Mouse (Mus musculus): ENCODE measurements around the gene Vwf. TPM values are rescaled to one million over a fixed set of nuclear protein-coding genes. Genes with fewer than 3 reads are reported as not detected.

Gene Vwf
- total and polyA plus RNA-seq, 2 experiments, result 4.9 to 9.0 TPM

DNA sequence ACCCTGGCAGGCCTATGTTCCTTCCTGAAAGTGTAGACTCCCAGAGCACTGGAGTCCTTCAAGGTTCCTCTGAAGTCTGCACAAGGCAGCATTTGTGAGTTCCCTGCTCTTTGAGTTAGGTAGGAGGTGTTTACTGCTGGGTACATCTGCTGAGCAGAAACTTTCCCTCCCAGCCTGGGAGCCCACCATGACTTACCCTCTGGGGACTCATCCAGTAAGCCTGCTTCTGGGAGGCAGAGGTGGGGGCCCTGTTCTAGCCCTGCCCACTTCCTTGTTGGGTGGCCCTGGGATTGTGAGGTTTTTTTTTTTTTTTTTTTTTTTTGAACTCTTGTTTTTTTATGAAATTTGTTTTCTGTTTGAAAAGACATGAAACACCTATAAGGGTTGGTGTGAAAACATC lies 35.9 kb upstream of the Vwf start:
- Histone ChIP-seq H3K4me3 (ENCODE audit: insufficient read depth, low read depth, low read length) (no peak overlapping the region), H3K79me2 (ENCODE audit: control insufficient read depth, insufficient read depth, low read length) (no peaks in the 10 kb centered on the region), H3K36me3 (ENCODE audit: control insufficient read depth, insufficient read depth, low read length) (no peaks in the 10 kb centered on the region), H3K27me3 (ENCODE audit: control insufficient read depth, insufficient read depth, low read length) (no peaks in the 10 kb centered on the region), H3K9ac (ENCODE audit: low read depth, low read length) (no peak overlapping the region), H3K27ac (replicated peaks; ENCODE audit: insufficient read depth, low read depth, low read length) (no peak overlapping the region), H3K4me1 (ENCODE audit: control insufficient read depth, insufficient read depth, low read length) (peaks cover 9% of the 10 kb centered on the region)
- no peak for TF ChIP-seq POLR2A (IDR thresholded peaks at IDR 0.05; ENCODE audit: extremely low read depth, insufficient read depth, low read length)
- no peak for TF ChIP-seq CTCF (IDR thresholded peaks at IDR 0.05; ENCODE audit: low read depth, low read length)
- DNase-seq (ENCODE audit: extremely low read depth, low read depth, low spot score), result no peak

DNA sequence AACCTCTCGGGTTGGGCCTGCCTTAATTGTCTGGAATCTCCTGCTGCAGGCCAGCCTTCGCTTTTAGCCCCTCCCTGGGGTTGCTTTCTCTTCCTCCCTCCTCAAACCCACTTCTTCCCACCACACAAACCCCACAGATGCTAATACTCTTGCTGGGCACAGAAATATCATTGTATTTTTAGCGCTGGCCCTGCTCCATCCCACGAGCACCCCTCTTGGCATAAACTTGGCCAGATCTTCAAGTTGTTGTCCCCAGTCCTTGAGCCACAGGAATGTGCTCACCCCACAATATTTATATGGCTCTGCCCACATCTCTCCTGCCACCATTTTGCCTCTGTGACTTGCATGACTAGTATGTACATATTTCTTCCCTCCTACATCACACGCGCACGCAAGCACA lies 35.4 kb upstream of the Vwf start:
- no peak overlapping the region for H3K27ac ChIP-seq (replicated peaks; ENCODE audit: insufficient read depth, low read depth, low read length)
- no peak for DNase-seq (ENCODE audit: extremely low read depth, low read depth, low spot score)
- no peak overlapping the region for H3K9ac ChIP-seq (ENCODE audit: low read depth, low read length)
- no peaks in the 10 kb centered on the region for H3K79me2 ChIP-seq (ENCODE audit: control insufficient read depth, insufficient read depth, low read length)
- no peaks in the 10 kb centered on the region for H3K36me3 ChIP-seq (ENCODE audit: control insufficient read depth, insufficient read depth, low read length)
- no peak overlapping the region for H3K4me3 ChIP-seq (ENCODE audit: insufficient read depth, low read depth, low read length)
- TF ChIP-seq CTCF (IDR thresholded peaks at IDR 0.05; ENCODE audit: low read depth, low read length), result no peak
- no peak for TF ChIP-seq POLR2A (IDR thresholded peaks at IDR 0.05; ENCODE audit: extremely low read depth, insufficient read depth, low read length)
- 97% methylated on average over 7 of the region's 7 CpGs for WGBS
- peaks cover 11% of the 10 kb centered on the region for H3K4me1 ChIP-seq (ENCODE audit: control insufficient read depth, insufficient read depth, low read length)
- no peaks in the 10 kb centered on the region for H3K27me3 ChIP-seq (ENCODE audit: control insufficient read depth, insufficient read depth, low read length)

DNA sequence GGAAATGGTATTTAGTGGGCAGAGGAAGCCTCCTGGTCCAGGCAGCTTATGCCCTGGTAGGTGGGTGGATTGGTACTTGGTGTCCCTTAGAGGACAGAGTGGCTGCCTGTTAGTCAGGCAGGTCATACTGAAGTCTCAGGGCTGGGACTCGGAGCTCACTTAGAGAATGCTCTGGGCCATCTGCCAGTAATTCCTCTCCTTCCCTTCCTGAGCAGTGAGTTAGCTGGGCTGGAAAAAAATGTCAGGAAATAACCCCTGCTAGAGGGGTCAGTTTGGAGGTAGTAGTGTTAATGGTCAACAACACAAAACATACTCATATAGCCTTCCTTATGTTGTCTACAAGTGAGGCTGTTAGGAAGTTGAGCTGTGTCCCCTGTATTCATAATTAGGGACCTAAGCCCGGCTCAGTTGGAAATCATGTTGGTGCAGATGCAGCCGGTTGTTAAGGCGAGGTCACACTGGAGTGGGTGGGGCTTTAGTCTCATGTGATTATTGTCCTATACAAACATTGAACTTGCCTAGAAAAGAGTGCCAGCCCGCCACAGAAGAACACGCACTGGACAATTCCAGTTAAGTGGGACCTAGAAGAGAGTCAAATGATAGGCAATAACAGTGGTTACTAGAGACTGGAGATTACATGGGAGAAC lies 33.5 kb upstream of the Vwf start:
- no peak overlapping the region for H3K27ac ChIP-seq (replicated peaks; ENCODE audit: insufficient read depth, low read depth, low read length)
- peak; percentile 40 for DNase-seq (ENCODE audit: extremely low read depth, low read depth, low spot score)
- H3K4me3 ChIP-seq (ENCODE audit: insufficient read depth, low read depth, low read length), result no peak overlapping the region
- H3K27me3 ChIP-seq (ENCODE audit: control insufficient read depth, insufficient read depth, low read length), result no peaks in the 10 kb centered on the region
- no peak overlapping the region for H3K9ac ChIP-seq (ENCODE audit: low read depth, low read length)
- no peaks in the 10 kb centered on the region for H3K79me2 ChIP-seq (ENCODE audit: control insufficient read depth, insufficient read depth, low read length)
- TF ChIP-seq POLR2A (IDR thresholded peaks at IDR 0.05; ENCODE audit: extremely low read depth, insufficient read depth, low read length), result no peak
- TF ChIP-seq CTCF (IDR thresholded peaks at IDR 0.05; ENCODE audit: low read depth, low read length), result no peak
- no peaks in the 10 kb centered on the region for H3K36me3 ChIP-seq (ENCODE audit: control insufficient read depth, insufficient read depth, low read length)
- H3K4me1 ChIP-seq (ENCODE audit: control insufficient read depth, insufficient read depth, low read length), result peaks cover 11% of the 10 kb centered on the region
- WGBS, result 24% methylated on average over 6 of the region's 6 CpGs

DNA sequence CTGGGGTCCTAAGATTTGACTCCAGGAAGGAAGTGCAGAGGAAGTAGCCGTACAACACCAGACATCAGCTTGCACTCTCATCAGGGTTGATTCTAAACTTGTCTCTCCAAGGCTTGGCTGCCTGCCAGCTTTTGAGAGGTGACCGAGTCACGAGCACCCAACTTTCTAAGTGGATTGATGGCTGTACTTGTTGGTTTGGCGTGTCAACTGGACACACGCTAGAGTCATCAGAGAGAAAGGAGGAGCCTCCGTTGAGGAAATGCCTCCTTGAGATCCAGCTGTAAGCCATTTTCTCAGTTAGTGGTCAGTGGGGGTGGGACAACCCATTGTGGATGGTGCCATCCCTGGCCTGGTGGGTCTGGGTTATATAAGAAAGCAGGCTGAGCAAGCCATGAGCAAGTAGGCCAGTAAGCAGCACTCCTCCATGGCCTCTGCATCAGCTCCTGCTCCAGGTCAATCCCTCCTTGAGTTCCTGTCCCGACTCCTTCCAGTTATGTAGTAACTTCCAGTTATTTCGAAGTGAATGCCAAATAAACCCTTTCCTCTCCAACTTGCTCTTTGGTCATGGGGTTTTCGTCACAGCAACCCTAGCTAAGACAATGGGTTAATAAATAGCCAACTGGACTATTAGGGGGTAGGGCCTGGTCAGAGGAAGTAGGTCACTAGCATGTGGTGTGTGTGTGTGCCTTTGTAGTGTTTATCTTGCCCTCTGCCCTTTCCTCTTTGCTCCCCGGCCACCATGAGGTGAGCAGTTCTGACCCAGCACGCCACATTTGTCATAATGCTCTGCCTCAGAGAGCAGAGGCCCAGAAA lies 30.9 kb upstream of the Vwf start:
- WGBS, result 17% methylated on average over 11 of the region's 11 CpGs
- no peaks in the 10 kb centered on the region for H3K27me3 ChIP-seq (ENCODE audit: control insufficient read depth, insufficient read depth, low read length)
- H3K9ac ChIP-seq (ENCODE audit: low read depth, low read length), result no peak overlapping the region
- H3K27ac ChIP-seq (replicated peaks; ENCODE audit: insufficient read depth, low read depth, low read length), result peak overlapping the region; percentile 74
- peaks cover 11% of the 10 kb centered on the region for H3K4me1 ChIP-seq (ENCODE audit: control insufficient read depth, insufficient read depth, low read length)
- no peaks in the 10 kb centered on the region for H3K79me2 ChIP-seq (ENCODE audit: control insufficient read depth, insufficient read depth, low read length)
- no peak for TF ChIP-seq POLR2A (IDR thresholded peaks at IDR 0.05; ENCODE audit: extremely low read depth, insufficient read depth, low read length)
- no peak for TF ChIP-seq CTCF (IDR thresholded peaks at IDR 0.05; ENCODE audit: low read depth, low read length)
- no peaks in the 10 kb centered on the region for H3K36me3 ChIP-seq (ENCODE audit: control insufficient read depth, insufficient read depth, low read length)
- H3K4me3 ChIP-seq (ENCODE audit: insufficient read depth, low read depth, low read length), result no peak overlapping the region
- peak; percentile 99 for DNase-seq (ENCODE audit: extremely low read depth, low read depth, low spot score)

DNA sequence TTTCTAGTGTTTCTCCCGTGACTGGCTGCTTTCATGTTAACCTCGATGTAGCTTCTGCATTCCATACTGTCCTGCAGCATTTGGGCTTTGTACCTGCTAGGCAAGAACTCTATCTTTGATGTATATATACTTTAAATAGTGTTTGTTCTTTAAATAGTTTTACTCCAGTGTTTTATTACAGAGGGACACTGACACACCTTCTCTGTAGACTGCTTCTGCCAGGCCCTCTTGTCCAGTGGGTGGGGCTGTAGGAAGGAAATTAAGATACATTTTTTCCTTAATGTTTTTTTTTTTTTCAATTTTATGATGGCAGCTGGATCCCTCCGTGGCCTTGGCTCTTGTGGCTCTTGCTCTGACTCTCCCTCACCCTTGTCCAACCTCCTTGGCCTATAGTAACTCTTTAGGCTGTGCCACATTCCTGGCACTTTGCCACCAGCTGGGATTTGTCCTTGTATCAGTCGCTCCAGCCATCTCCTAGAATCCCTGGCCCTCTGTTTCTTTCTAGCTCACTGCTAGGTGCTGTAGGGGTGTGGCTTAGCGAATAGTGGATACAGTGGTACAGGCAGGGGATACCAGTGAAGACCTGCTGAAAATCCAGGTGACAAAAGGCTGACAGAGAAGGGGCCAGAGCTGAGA lies 24.9 kb upstream of the Vwf start:
- 61% methylated on average over 5 of the region's 5 CpGs for WGBS
- TF ChIP-seq CTCF (IDR thresholded peaks at IDR 0.05; ENCODE audit: low read depth, low read length) (no peak), POLR2A (IDR thresholded peaks at IDR 0.05; ENCODE audit: extremely low read depth, insufficient read depth, low read length) (no peak)
- no peak for DNase-seq (ENCODE audit: extremely low read depth, low read depth, low spot score)
- no peak overlapping the region for H3K4me3 ChIP-seq (ENCODE audit: insufficient read depth, low read depth, low read length)
- peaks cover 5% of the 10 kb centered on the region; the same call in 1 of the 2 replicates for H3K4me1 ChIP-seq (ENCODE audit: control insufficient read depth, insufficient read depth, low read length)
- H3K27ac ChIP-seq (replicated peaks; ENCODE audit: insufficient read depth, low read depth, low read length), result no peak overlapping the region
- H3K79me2 ChIP-seq (ENCODE audit: control insufficient read depth, insufficient read depth, low read length), result no peaks in the 10 kb centered on the region
- no peaks in the 10 kb centered on the region for H3K36me3 ChIP-seq (ENCODE audit: control insufficient read depth, insufficient read depth, low read length)
- no peak overlapping the region for H3K9ac ChIP-seq (ENCODE audit: low read depth, low read length)
- no peaks in the 10 kb centered on the region for H3K27me3 ChIP-seq (ENCODE audit: control insufficient read depth, insufficient read depth, low read length)
